Mouse (Mus musculus): Measurements from ENCODE around the gene Cfap61. TPM values are rescaled to one million over a fixed set of nuclear protein-coding genes. Genes with fewer than 3 reads are reported as not detected.

Gene Cfap61
- polyA plus RNA-seq, 2 experiments = not detected

- Histone ChIP-seq H3K4me1 (replicated peaks; ENCODE audit: control insufficient read depth in 2 of 2, insufficient read depth in 2 of 2, low read length in 1 of 2) (no peaks in the 10 kb centered on the region), H3K27ac (no peak overlapping the region), H3K4me3 (ENCODE audit: insufficient read depth in 1 of 2, low read depth in 2 of 2, low read length in 2 of 2) (no peak overlapping the region), H3K27me3 (ENCODE audit: control insufficient read depth, insufficient read depth, low read length) (peaks cover 68% of the 10 kb centered on the region), H3K9me3 (ENCODE audit: control insufficient read depth, low read length) (no peaks in the 10 kb centered on the region), H3K36me3 (replicated peaks; ENCODE audit: control insufficient read depth, insufficient read depth, low read depth) (no peaks in the 10 kb centered on the region), H3K9ac (replicated peaks) (no peak overlapping the region), H3K4me2 (ENCODE audit: low read depth) (no peak overlapping the region)
- WGBS (ENCODE audit: insufficient replicate concordance) = 2% methylated on average over 16 of the region's 16 CpGs
- no peak for TF ChIP-seq EP300 (IDR thresholded peaks at IDR 0.05; ENCODE audit: low read depth)
- DNase-seq (ENCODE audit: low read depth in 3 of 3, low spot score in 3 of 3) = no peak
- ATAC-seq (ENCODE audit: insufficient read depth) = no peak
These were observed 282.8 kb downstream of the Cfap61 start for GRCm38 (mm10) chr2:146217227-146217980.

- no peak for DNase-seq (ENCODE audit: low read depth in 3 of 3, low spot score in 3 of 3)
- no peak overlapping the region for H3K4me3 ChIP-seq (ENCODE audit: insufficient read depth in 1 of 2, low read depth in 2 of 2, low read length in 2 of 2)
These were observed 283.6 kb downstream of the Cfap61 start for GRCm38 (mm10) chr2:146218161-146218691.

GRCm38 (mm10) chr2:146218881-146219535 is 284.4 kb downstream of the Cfap61 start:
- H3K27me3 ChIP-seq (ENCODE audit: control insufficient read depth, insufficient read depth, low read length) = peaks cover 85% of the 10 kb centered on the region
- no peaks in the 10 kb centered on the region for H3K9me3 ChIP-seq (ENCODE audit: control insufficient read depth, low read length)
- H3K27ac ChIP-seq = no peak overlapping the region
- DNase-seq (ENCODE audit: low read depth in 3 of 3, low spot score in 3 of 3) = no peak
- no peak for TF ChIP-seq EP300 (IDR thresholded peaks at IDR 0.05; ENCODE audit: low read depth)
- no peak for TF ChIP-seq CTCF (IDR thresholded peaks at IDR 0.05; ENCODE audit: low read depth)
- H3K4me1 ChIP-seq (replicated peaks; ENCODE audit: control insufficient read depth in 2 of 2, insufficient read depth in 2 of 2, low read length in 1 of 2) = no peaks in the 10 kb centered on the region
- no peak for ATAC-seq (ENCODE audit: insufficient read depth)
- no peak overlapping the region for H3K4me2 ChIP-seq (ENCODE audit: low read depth)
- H3K9ac ChIP-seq (replicated peaks) = no peak overlapping the region
- H3K36me3 ChIP-seq (replicated peaks; ENCODE audit: control insufficient read depth, insufficient read depth, low read depth) = no peaks in the 10 kb centered on the region
- 4% methylated on average over 19 of the region's 19 CpGs for WGBS (ENCODE audit: insufficient replicate concordance)
- no peak overlapping the region for H3K4me3 ChIP-seq (ENCODE audit: insufficient read depth in 1 of 2, low read depth in 2 of 2, low read length in 2 of 2)

More at GRCm38 (mm10) chr2:146218161-146218691, 283.6 kb downstream of the Cfap61 start:
- H3K27ac ChIP-seq = no peak overlapping the region
- no peaks in the 10 kb centered on the region for H3K9me3 ChIP-seq (ENCODE audit: control insufficient read depth, low read length)
- H3K9ac ChIP-seq (replicated peaks) = no peak overlapping the region
- H3K36me3 ChIP-seq (replicated peaks; ENCODE audit: control insufficient read depth, insufficient read depth, low read depth) = no peaks in the 10 kb centered on the region
- TF ChIP-seq EP300 (IDR thresholded peaks at IDR 0.05; ENCODE audit: low read depth) = no peak
- no peak for TF ChIP-seq CTCF (IDR thresholded peaks at IDR 0.05; ENCODE audit: low read depth)
- no peak overlapping the region for H3K4me2 ChIP-seq (ENCODE audit: low read depth)
- 2% methylated on average over 40 of the region's 40 CpGs for WGBS (ENCODE audit: insufficient replicate concordance)
- H3K27me3 ChIP-seq (ENCODE audit: control insufficient read depth, insufficient read depth, low read length) = peaks cover 77% of the 10 kb centered on the region
- no peak for ATAC-seq (ENCODE audit: insufficient read depth)
- no peaks in the 10 kb centered on the region for H3K4me1 ChIP-seq (replicated peaks; ENCODE audit: control insufficient read depth in 2 of 2, insufficient read depth in 2 of 2, low read length in 1 of 2)

- Histone ChIP-seq H3K9me3 (ENCODE audit: control insufficient read depth, low read length) (no peaks in the 10 kb centered on the region), H3K4me3 (ENCODE audit: insufficient read depth in 1 of 2, low read depth in 2 of 2, low read length in 2 of 2) (no peak overlapping the region), H3K36me3 (replicated peaks; ENCODE audit: control insufficient read depth, insufficient read depth, low read depth) (no peaks in the 10 kb centered on the region), H3K27ac (no peak overlapping the region), H3K9ac (replicated peaks) (no peak overlapping the region), H3K4me1 (replicated peaks; ENCODE audit: control insufficient read depth in 2 of 2, insufficient read depth in 2 of 2, low read length in 1 of 2) (no peaks in the 10 kb centered on the region), H3K4me2 (ENCODE audit: low read depth) (no peak overlapping the region), H3K27me3 (ENCODE audit: control insufficient read depth, insufficient read depth, low read length) (peaks cover 92% of the 10 kb centered on the region)
- DNase-seq (ENCODE audit: low read depth in 3 of 3, low spot score in 3 of 3) = no peak
- no peak for ATAC-seq (ENCODE audit: insufficient read depth)
- 11% methylated on average over 11 of the region's 11 CpGs for WGBS (ENCODE audit: insufficient replicate concordance)
- no peak for TF ChIP-seq EP300 (IDR thresholded peaks at IDR 0.05; ENCODE audit: low read depth)
- no peak for TF ChIP-seq CTCF (IDR thresholded peaks at IDR 0.05; ENCODE audit: low read depth)
These were observed 285.2 kb downstream of the Cfap61 start for GRCm38 (mm10) chr2:146219791-146220190.

DNA sequence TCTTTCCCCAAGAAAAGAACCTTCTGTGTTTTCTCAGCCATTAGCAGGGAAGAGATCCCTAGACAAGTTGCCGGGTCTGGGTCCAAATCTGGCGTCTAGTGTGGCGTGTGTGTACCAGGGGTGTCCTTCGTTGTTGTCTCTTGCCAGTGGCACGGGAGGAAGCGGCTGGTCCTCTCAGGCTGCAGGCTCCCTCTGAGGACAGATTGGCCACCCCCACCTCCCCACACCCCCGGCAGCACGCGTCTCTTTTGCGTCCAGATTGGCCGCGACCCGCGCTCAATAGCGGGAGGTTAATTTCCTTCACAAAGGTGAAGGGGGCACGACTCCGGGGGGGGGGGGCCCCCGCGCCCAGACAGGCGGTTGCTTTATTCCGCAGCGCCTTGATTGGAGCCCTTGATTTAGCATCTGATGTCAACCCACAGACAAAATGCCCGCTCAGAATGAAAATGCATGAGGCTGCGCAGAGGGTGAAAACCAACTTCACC is 286.0 kb downstream of the Cfap61 start:
- H3K4me3 ChIP-seq (ENCODE audit: insufficient read depth in 1 of 2, low read depth in 2 of 2, low read length in 2 of 2) = no peak overlapping the region
- DNase-seq (ENCODE audit: low read depth in 3 of 3, low spot score in 3 of 3) = no peak
- WGBS (ENCODE audit: insufficient replicate concordance) = 3% methylated on average over 24 of the region's 24 CpGs

More for the DNA sequence above, 286.0 kb downstream of the Cfap61 start:
- Histone ChIP-seq H3K27ac (no peak overlapping the region), H3K27me3 (ENCODE audit: control insufficient read depth, insufficient read depth, low read length) (peaks cover 96% of the 10 kb centered on the region), H3K4me1 (replicated peaks; ENCODE audit: control insufficient read depth in 2 of 2, insufficient read depth in 2 of 2, low read length in 1 of 2) (no peaks in the 10 kb centered on the region), H3K9ac (replicated peaks) (no peak overlapping the region), H3K9me3 (ENCODE audit: control insufficient read depth, low read length) (no peaks in the 10 kb centered on the region), H3K36me3 (replicated peaks; ENCODE audit: control insufficient read depth, insufficient read depth, low read depth) (no peaks in the 10 kb centered on the region), H3K4me2 (ENCODE audit: low read depth) (no peak overlapping the region)
- TF ChIP-seq EP300 (IDR thresholded peaks at IDR 0.05; ENCODE audit: low read depth) (no peak), CTCF (IDR thresholded peaks at IDR 0.05; ENCODE audit: low read depth) (no peak)
- ATAC-seq (ENCODE audit: insufficient read depth) = no peak
